Mouse (Mus musculus): ENCODE data around the gene Cep170.

Gene Cep170

GRCm38 (mm10) chr1:176749708-176750107 is 64.2 kb downstream of the Cep170 start:
- no peak for DNase-seq (ENCODE audit: low spot score in 2 of 2)

DNA sequence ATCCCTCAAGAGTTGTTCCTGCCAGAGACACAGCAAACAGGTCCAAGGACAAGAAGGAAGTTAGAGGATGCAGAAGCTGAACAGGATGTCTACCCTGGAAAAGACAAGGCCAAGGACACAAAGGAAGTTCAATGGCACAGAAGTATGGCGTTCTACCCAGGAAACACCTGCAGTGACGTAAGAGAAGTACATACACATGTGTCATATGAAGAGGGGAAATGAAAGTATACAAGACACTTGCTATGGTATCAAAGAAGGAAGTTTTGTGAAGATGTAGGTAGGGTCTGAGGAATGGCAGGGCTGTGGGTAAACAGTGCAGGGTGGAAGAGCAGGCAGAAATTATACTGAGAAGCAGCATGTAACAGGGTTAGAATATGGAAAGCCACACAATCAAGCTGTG is 81.0 kb downstream of the Cep170 start:
- no peak for DNase-seq (ENCODE audit: low spot score in 2 of 2)

- no peak for DNase-seq (ENCODE audit: low spot score in 2 of 2)
Observed at GRCm38 (mm10) chr1:176730528-176730927, 83.3 kb downstream of the Cep170 start.

DNA sequence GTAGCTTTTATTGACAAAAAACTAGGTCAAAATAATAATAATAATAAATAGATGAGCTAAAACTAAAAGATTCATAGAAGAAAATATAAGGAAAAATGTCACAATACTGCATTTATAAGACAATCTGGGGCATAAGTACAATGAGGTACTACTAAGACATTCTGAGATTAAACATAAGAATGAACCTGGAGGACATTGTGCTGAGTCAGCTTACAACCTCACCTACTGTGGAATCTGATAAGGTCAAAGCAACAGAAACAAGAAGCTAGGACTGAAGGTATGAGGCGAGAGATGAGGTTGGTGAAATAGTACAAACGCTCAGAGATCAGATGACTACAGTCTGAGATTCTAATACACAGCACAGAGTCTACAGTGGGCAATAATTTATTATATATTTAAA is 86.5 kb downstream of the Cep170 start:
- no peak for DNase-seq (ENCODE audit: low spot score in 2 of 2)

GRCm38 (mm10) chr1:176724771-176725170 is 89.1 kb downstream of the Cep170 start:
- no peak for DNase-seq (ENCODE audit: low spot score in 2 of 2)

DNA sequence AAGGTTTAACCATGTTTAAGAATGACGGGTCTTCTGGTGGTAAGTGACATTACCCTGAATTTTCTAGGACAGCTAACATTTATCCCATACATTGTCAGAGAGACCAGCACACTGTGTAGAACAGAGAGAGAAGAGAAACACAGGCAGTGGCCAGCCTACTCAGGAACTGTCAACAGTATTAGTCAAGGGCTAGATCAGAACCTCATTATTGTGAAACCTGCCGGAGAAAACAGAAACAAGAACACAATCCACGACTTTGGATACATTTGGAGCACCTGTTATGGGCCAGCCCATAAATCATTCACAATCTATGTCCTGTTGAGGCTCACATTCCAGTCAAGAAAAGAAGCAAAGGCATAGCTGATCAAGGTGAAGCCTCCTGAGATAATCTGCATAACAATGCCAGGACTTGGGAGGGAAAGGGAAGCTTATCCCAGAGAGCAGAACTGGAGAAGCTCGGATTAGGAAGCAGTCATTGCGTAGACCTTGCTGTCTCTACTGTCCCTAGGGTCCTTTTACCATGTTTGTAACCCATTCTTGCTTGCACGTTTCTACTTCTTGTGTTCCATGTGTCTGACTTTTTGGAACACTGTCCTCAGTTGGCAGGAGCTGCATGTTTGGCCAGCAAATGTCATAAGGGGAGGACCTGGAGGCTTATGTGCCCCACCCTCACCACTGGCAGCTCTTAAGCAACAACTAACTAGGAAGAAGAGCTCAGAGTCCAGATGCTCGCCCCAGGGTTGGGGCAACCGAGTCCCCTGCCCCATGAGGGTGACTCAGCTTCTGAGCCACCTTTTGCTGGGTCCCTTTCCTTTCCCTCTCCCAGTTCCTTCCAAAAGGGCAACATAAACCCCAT is 89.8 kb downstream of the Cep170 start:
- DNase-seq (ENCODE audit: low spot score in 2 of 2) = no peak

GRCm38 (mm10) chr1:176712436-176712835 is 101.4 kb downstream of the Cep170 start:
- DNase-seq (ENCODE audit: low spot score in 2 of 2) = no peak

GRCm38 (mm10) chr1:176700226-176700625 is 113.6 kb downstream of the Cep170 start:
- no peak for DNase-seq (ENCODE audit: low spot score in 2 of 2)

GRCm38 (mm10) chr1:176699793-176700192 is 114.1 kb downstream of the Cep170 start:
- DNase-seq (ENCODE audit: low spot score in 2 of 2) = peak; percentile 41 to 56

GRCm38 (mm10) chr1:176698647-176699046 is 115.2 kb downstream of the Cep170 start:
- no peak for DNase-seq (ENCODE audit: low spot score in 2 of 2)

DNA sequence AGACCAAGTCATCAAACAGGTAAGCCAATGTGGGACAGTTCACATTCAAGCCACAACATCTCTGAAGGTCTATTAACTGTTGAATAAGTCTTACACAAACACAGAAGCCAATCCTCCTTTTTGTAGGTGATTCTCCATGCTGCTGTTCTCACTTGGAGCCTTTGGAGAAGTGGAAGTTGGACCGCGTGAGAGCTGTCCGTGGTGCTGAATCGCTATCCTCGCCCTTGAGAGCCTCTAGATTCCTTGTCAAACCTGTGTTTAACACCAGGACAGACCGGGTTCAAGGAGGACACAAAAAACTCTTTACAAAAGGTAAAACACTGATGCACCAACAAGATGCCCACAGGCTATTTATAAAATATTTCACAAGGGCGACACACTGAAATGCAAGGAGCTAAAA is 116.8 kb downstream of the Cep170 start:
- peak in 1 of 2 experiments; percentile 25 for DNase-seq (ENCODE audit: low spot score in 2 of 2)

GRCm38 (mm10) chr1:176691101-176691500 is 122.8 kb downstream of the Cep170 start:
- DNase-seq (ENCODE audit: low spot score in 2 of 2) = no peak

DNA sequence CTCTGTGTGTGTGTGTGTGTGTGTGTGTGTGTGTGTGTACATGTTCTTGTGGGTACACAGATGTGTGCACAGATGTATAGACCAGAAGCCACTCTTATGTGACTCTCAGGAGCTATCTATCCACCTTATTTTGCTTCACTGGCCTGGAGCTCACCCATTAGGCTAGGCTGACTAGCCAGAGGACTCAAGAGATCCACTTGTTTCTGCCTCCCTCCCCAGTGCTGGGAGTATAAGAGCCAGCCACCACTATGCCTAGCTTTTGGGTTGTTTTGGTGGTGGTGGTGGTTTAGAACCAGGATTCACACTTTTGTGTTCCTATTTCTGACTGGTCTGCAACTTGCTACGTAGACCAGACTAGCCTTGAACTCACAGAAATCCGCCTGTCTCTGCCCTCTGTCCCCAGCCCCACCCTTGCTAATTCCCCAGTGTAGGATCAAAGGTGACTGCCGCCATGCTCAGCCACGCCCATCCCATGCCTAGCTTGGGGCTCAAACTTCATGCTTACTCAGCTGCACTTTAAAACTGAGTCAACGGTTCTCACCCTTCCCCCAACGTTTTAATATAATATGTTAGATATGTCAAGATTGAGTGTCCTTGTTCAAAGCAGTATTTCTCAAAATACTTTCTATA is 125.5 kb downstream of the Cep170 start:
- DNase-seq (ENCODE audit: low spot score in 2 of 2) = no peak
